ENCODE assay signal across 10 mouse cellular contexts in the genomic region with DNA sequence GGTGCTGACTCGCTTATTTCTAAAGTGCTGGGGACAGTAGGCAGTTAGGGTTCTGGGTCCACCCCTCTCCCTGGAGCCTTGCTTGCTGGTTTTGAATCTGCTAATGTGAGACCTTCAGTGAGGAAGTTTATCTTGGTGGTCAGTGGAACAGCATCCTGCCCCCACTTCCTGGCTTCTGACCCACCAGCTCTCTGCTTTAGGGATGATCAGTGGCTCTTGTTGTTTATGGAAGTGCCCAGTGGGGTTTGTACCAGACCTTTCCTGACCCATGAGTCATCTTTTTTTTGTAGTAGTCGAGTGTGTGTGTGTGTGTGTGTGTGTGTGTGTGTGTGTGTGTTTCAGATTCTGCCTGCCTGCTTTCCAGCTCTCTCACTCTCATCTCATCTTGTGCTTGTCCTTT. TPM values are rescaled to one million over a fixed set of nuclear protein-coding genes. Genes with fewer than 3 reads are reported as not detected.
DNase-seq lines count a peak whose midpoint lies in the region; ATAC-seq and TF ChIP-seq lines count a peak whose summit lies in the region.
"Had no signal": no experiment of that assay in that cellular context is flagged by ENCODE, and none has a peak within 500 bp of the region (broad histone marks: within the 10 kb centered on the region; RNA-seq: fewer than 3 reads in every experiment).

No protein-coding gene starts in this region.

- TF ChIP-seq CTCF in lung, embryonic 14.5 days (IDR thresholded peaks at IDR 0.05; ENCODE audit: low read depth): no peak
- no peak for TF ChIP-seq CTCF in lung, adult 2 months (IDR thresholded peaks at IDR 0.05; ENCODE audit: insufficient read depth, low read length)

- H3K4me1 ChIP-seq in lung, embryonic 14.5 days (ENCODE audit: insufficient read depth): peaks cover 53% of the 10 kb centered on the region
- peaks cover 22% of the 10 kb centered on the region for H3K4me1 ChIP-seq in lung, adult 2 months (ENCODE audit: control insufficient read depth, insufficient read depth, low read length)
- H3K4me1 ChIP-seq in kidney, embryonic 16.5 days (ENCODE audit: insufficient read depth, low read length): peaks cover 59% of the 10 kb centered on the region

- no peak overlapping the region for H3K4me3 ChIP-seq in lung, embryonic 14.5 days (ENCODE audit: low read depth, low read length)
- H3K4me3 ChIP-seq in lung, adult 2 months (replicated peaks; ENCODE audit: extremely low read depth, low read depth, low read length): no peak overlapping the region
- no peak overlapping the region for H3K4me3 ChIP-seq in kidney, embryonic 16.5 days (ENCODE audit: low read length)
- H3K4me3 ChIP-seq: forebrain, embryonic 12.5 days; neural tube, embryonic 15.5 days had no signal

- WGBS in lung, embryonic 14.5 days: 29% methylated on average over 2 of the region's 2 CpGs
- 14% methylated on average over 2 of the region's 2 CpGs for WGBS in lung, adult 2 months
- WGBS in kidney, embryonic 16.5 days: 16% methylated on average over 2 of the region's 2 CpGs

- H3K27me3 ChIP-seq in lung, embryonic 14.5 days (ENCODE audit: insufficient read depth, low read length): no peaks in the 10 kb centered on the region
- H3K27me3 ChIP-seq in kidney, embryonic 16.5 days (ENCODE audit: insufficient read depth, low read length): no peaks in the 10 kb centered on the region
- H3K27me3 ChIP-seq: forebrain, embryonic 12.5 days; neural tube, embryonic 15.5 days; Patski had no signal

- peak overlapping the region; percentile 52; the same call in 1 of the 2 replicates for H3K27ac ChIP-seq in lung, embryonic 14.5 days (ENCODE audit: low read depth)
- peak overlapping the region; percentile 16 for H3K27ac ChIP-seq in kidney, embryonic 16.5 days (ENCODE audit: low read length)
- H3K27ac ChIP-seq: forebrain, embryonic 12.5 days; neural tube, embryonic 15.5 days had no signal

- peak; percentile 47 for DNase-seq in lung, embryonic 14.5 days
- no peak for DNase-seq in lung, adult 2 months
- DNase-seq in adrenal gland, postnatal 36 days: peak; percentile 24 to 68
- DNase-seq in B cell, adult 2 months: no peak
- no peak for DNase-seq in right cerebral cortex, postnatal 36 days (ENCODE audit: low spot score in 2 of 2)

- no peaks in the 10 kb centered on the region for H3K9me3 ChIP-seq in lung, embryonic 14.5 days (ENCODE audit: low read depth, low read length)
- H3K9me3 ChIP-seq in kidney, embryonic 16.5 days (ENCODE audit: low read length): no peaks in the 10 kb centered on the region
- H3K9me3 ChIP-seq: forebrain, embryonic 12.5 days; neural tube, embryonic 15.5 days had no signal

- H3K36me3 ChIP-seq in lung, embryonic 14.5 days (ENCODE audit: insufficient read depth): no peaks in the 10 kb centered on the region
- no peaks in the 10 kb centered on the region for H3K36me3 ChIP-seq in kidney, embryonic 16.5 days (ENCODE audit: insufficient read depth, low read length)
- H3K36me3 ChIP-seq: forebrain, embryonic 12.5 days; neural tube, embryonic 15.5 days had no signal

- H3K9ac ChIP-seq in lung, embryonic 14.5 days: no peak overlapping the region
- H3K9ac ChIP-seq in kidney, embryonic 16.5 days (replicated peaks; ENCODE audit: low read length): no peak overlapping the region
- H3K9ac ChIP-seq: forebrain, embryonic 12.5 days; neural tube, embryonic 15.5 days had no signal

- TF ChIP-seq POLR2A in lung, adult 2 months (IDR thresholded peaks at IDR 0.05; ENCODE audit: borderline replicate concordance, extremely low read depth, low read depth, low read length): no peak

- ATAC-seq in lung, embryonic 14.5 days (ENCODE audit: insufficient read depth): no peak
- no peak for ATAC-seq in kidney, embryonic 16.5 days (ENCODE audit: low FRiP score, low TSS enrichment)
- ATAC-seq in monocyte, adult 5-6 weeks (replicated peaks; ENCODE audit: insufficient number of reproducible peaks, low FRiP score, low TSS enrichment, poor library complexity, severe bottlenecking): no peak
- ATAC-seq: Patski had no signal

- no peak overlapping the region for H3K4me2 ChIP-seq in lung, embryonic 14.5 days
- H3K4me2 ChIP-seq in kidney, embryonic 16.5 days (replicated peaks; ENCODE audit: low read depth, low read length): no peak overlapping the region
- H3K4me2 ChIP-seq: forebrain, embryonic 12.5 days; neural tube, embryonic 15.5 days had no signal

RNA-seq across cellular contexts. Expression of gene Tead1, which starts 38.6 kb away (rescaled TPM):
- polyA plus RNA-seq in lung, embryonic 14.5 days (2014; fragmentation: Nextera tagmentation; extraction: Ambion mirVana): 26.5 and 27.6 TPM in 2 replicates
- 32.4 and 45.9 TPM in 2 replicates for polyA plus RNA-seq in lung, adult 2 months (2012; rRNA removed)
- 100 to 1,000 TPM in 1 of 2 experiments, 10 to 100 TPM in 1; 78.8 to 119 TPM for total RNA-seq in adrenal gland, postnatal 36 days (2021)
- polyA plus RNA-seq in kidney, embryonic 16.5 days (2015; fragmentation: Nextera tagmentation; extraction: Ambion mirVana): 18.0 and 25.7 TPM in 2 replicates
- not detected in 3 replicates for total RNA-seq in monocyte, adult 5-6 weeks (2017)

Comparison
In these comparisons a context has a peak if more than half of its experiments do, and no peak if none do; other contexts are left out.
1. DNase-seq: peak in lung, embryonic 14.5 days (single experiment) and adrenal gland, postnatal 36 days (2 of 2); none in lung, adult 2 months (single experiment), B cell, adult 2 months (0 of 2) and right cerebral cortex, postnatal 36 days (0 of 2).